ENCODE assay signal across 9 mouse cellular contexts in the genomic region with DNA sequence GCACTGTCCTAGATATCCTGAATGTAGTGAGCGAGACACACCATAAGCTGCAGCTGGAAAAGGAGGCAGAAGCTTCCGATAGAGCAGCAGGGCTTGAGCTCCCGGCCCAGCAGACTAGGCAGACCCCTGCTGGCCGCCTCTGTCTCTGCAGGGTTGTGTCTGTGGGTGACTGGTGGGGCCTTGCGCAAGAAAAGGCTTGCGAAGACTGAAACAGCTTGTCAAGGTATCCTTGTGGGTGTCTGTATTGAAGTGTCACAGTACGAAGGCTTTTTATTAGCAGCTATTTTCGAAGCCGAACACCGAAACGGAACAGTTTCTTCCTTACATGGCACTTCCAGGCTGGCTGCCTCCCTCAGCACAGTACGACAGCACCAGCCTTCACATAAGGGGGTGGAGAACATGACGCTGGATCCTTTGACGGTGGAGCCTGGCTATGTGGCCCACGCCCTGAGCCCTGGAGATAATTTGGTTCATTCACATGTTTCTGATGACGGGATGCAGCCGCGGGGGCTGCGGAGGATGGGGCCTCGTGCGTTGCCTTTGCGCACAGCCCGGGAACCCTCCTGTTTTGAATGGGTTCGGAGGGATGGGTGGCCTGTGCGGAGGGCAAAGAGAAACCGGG.
DNase-seq lines count a peak whose midpoint lies in the region; ATAC-seq and TF ChIP-seq lines count a peak whose summit lies in the region.
"Had no signal": no experiment of that assay in that cellular context is flagged by ENCODE, and none has a peak within 500 bp of the region (broad histone marks: within the 10 kb centered on the region; RNA-seq: fewer than 3 reads in every experiment).

No protein-coding gene starts in this region.

- 21% methylated on average over 26 of the region's 26 CpGs for WGBS in hindbrain, postnatal 0 days

- peak; percentile 91 for ATAC-seq in hindbrain, postnatal 0 days

- H3K27me3 ChIP-seq in hindbrain, postnatal 0 days (ENCODE audit: insufficient read depth, low read length), result no peaks in the 10 kb centered on the region

- H3K4me2 ChIP-seq in hindbrain, postnatal 0 days (ENCODE audit: low read depth, low read length), result no peak overlapping the region
- H3K4me2 ChIP-seq: liver, embryonic 15.5 days had no signal

- no peaks in the 10 kb centered on the region for H3K4me1 ChIP-seq in hindbrain, postnatal 0 days (ENCODE audit: insufficient read depth, low read length)
- H3K4me1 ChIP-seq: liver, embryonic 15.5 days had no signal

- H3K4me3 ChIP-seq in hindbrain, postnatal 0 days (ENCODE audit: low read length), result no peak overlapping the region
- H3K4me3 ChIP-seq: liver, embryonic 15.5 days had no signal

- peak overlapping the region; percentile 45; the same call in 1 of the 2 replicates for H3K27ac ChIP-seq in hindbrain, postnatal 0 days
- H3K27ac ChIP-seq: liver, embryonic 15.5 days had no signal

- peak; percentile 95 for TF ChIP-seq CTCF in hindbrain, postnatal 0 days (IDR thresholded peaks at IDR 0.05; ENCODE audit: low read depth)

- intact Hi-C loops in gastrocnemius, postnatal 14 days (cut with DNase I; ENCODE audit: low total_unique reads), result loop anchor here (5.0 to 10.0 kb wide), 2 partner anchors 266 to 439 kb away; partner anchors contain the start of gene Ntrk2

- no peaks in the 10 kb centered on the region for H3K36me3 ChIP-seq in hindbrain, postnatal 0 days (ENCODE audit: insufficient read depth, low read length)
- H3K36me3 ChIP-seq: liver, embryonic 15.5 days had no signal

- no peaks in the 10 kb centered on the region for H3K9me3 ChIP-seq in hindbrain, postnatal 0 days (ENCODE audit: low read length)
- H3K9me3 ChIP-seq: liver, embryonic 15.5 days had no signal

- H3K9ac ChIP-seq in hindbrain, postnatal 0 days (replicated peaks; ENCODE audit: low read length), result no peak overlapping the region
- H3K9ac ChIP-seq: liver, embryonic 15.5 days had no signal

- peak; percentile 69 to 73 for DNase-seq in adrenal gland, adult 18-20 months (ENCODE audit: low spot score in 2 of 2)
- DNase-seq in embryo, embryonic 10 days (ENCODE audit: low spot score), result peak; percentile 85
- DNase-seq in gastrocnemius, postnatal 14 days, result peak; percentile 84
- DNase-seq in hindbrain, postnatal 0 days (ENCODE audit: low spot score), result peak; percentile 92
- DNase-seq in left cerebral cortex, adult 18-20 months (ENCODE audit: low spot score in 2 of 2), result peak; percentile 86 to 93
- peak; percentile 85 for DNase-seq in lung, postnatal 36 days
- DNase-seq in right cerebral cortex, adult 2 months (ENCODE audit: low spot score in 2 of 2), result peak; percentile 92 to 93
- peak; percentile 73 to 82 for DNase-seq in urinary bladder, postnatal 4 days (ENCODE audit: low spot score in 2 of 2)
